9 mouse cellular contexts compared by ENCODE assay signal in genomic region chr12:88800990-88801655, GRCm38 (mm10).
DNase-seq lines count a peak whose midpoint lies in the region; ATAC-seq lines count a peak whose summit lies in the region.
"Had no signal": no experiment of that assay in that cellular context is flagged by ENCODE, and none has a peak within 500 bp of the region (broad histone marks: within the 10 kb centered on the region; RNA-seq: fewer than 3 reads in every experiment).

No protein-coding gene starts in this region.

- no peaks in the 10 kb centered on the region for H3K9me3 ChIP-seq in embryonic facial prominence, embryonic 10.5 days
- H3K9me3 ChIP-seq in forebrain, embryonic 11.5 days (ENCODE audit: control insufficient read depth, low read length) = no peaks in the 10 kb centered on the region
- H3K9me3 ChIP-seq in midbrain, embryonic 13.5 days = no peaks in the 10 kb centered on the region

- H3K27me3 ChIP-seq in embryonic facial prominence, embryonic 10.5 days (replicated peaks; ENCODE audit: low read depth, poor library complexity, severe bottlenecking) = no peaks in the 10 kb centered on the region
- H3K27me3 ChIP-seq in forebrain, embryonic 11.5 days (ENCODE audit: control insufficient read depth, insufficient read depth, low read length) = no peaks in the 10 kb centered on the region
- no peaks in the 10 kb centered on the region for H3K27me3 ChIP-seq in midbrain, embryonic 13.5 days

- 10% methylated on average over 6 of the region's 6 CpGs for WGBS in embryonic facial prominence, embryonic 10.5 days
- WGBS in forebrain, embryonic 11.5 days = 1% methylated on average over 6 of the region's 6 CpGs
- 0% methylated on average over 6 of the region's 6 CpGs for WGBS in midbrain, embryonic 13.5 days

- peak; percentile 66 to 67 for DNase-seq in layer of hippocampus, postnatal 10 days (ENCODE audit: low spot score in 2 of 2)
- DNase-seq in layer of hippocampus, adult 11-12 months (ENCODE audit: low spot score) = no peak
- DNase-seq in embryonic facial prominence, embryonic 10.5 days (ENCODE audit: low spot score) = peak; percentile 65
- DNase-seq in forebrain, embryonic 11.5 days (ENCODE audit: low spot score) = peak; percentile 88
- no peak for DNase-seq in layer of hippocampus, adult 18-20 months (ENCODE audit: low spot score in 2 of 2)
- no peak for DNase-seq in ovary, adult 18-20 months (ENCODE audit: low spot score)
- DNase-seq: cerebellum, adult 8-10 months; heart, adult 18-20 months had no signal

- H3K27ac ChIP-seq in embryonic facial prominence, embryonic 10.5 days (replicated peaks) = peak overlapping the region; percentile 63
- peak overlapping the region; percentile 74 for H3K27ac ChIP-seq in forebrain, embryonic 11.5 days (ENCODE audit: low read depth, low read length)
- H3K27ac ChIP-seq in midbrain, embryonic 13.5 days = peak overlapping the region; percentile 88

- H3K36me3 ChIP-seq in embryonic facial prominence, embryonic 10.5 days (replicated peaks) = no peaks in the 10 kb centered on the region
- H3K36me3 ChIP-seq in forebrain, embryonic 11.5 days (ENCODE audit: control insufficient read depth, insufficient read depth, low read length) = no peaks in the 10 kb centered on the region
- peaks cover 2% of the 10 kb centered on the region; the same call in 1 of the 2 replicates for H3K36me3 ChIP-seq in midbrain, embryonic 13.5 days

- no peak overlapping the region for H3K4me3 ChIP-seq in embryonic facial prominence, embryonic 10.5 days
- H3K4me3 ChIP-seq in forebrain, embryonic 11.5 days (ENCODE audit: low read depth, low read length) = no peak overlapping the region
- H3K4me3 ChIP-seq in midbrain, embryonic 13.5 days (replicated peaks) = no peak overlapping the region

- H3K4me2 ChIP-seq in forebrain, embryonic 11.5 days (ENCODE audit: low read depth, low read length, severe bottlenecking) = peak overlapping the region; percentile 26; the same call in 1 of the 2 replicates
- peak overlapping the region; percentile 36 for H3K4me2 ChIP-seq in midbrain, embryonic 13.5 days (replicated peaks)

- ATAC-seq in forebrain, embryonic 11.5 days (replicated peaks; ENCODE audit: low FRiP score) = peak; percentile 97
- ATAC-seq in midbrain, embryonic 13.5 days = peak; percentile 96

- H3K4me1 ChIP-seq in embryonic facial prominence, embryonic 10.5 days = peaks cover 13% of the 10 kb centered on the region
- peaks cover 5% of the 10 kb centered on the region; the same call in 1 of the 2 replicates for H3K4me1 ChIP-seq in forebrain, embryonic 11.5 days (replicated peaks; ENCODE audit: control insufficient read depth, insufficient read depth, low read length)
- H3K4me1 ChIP-seq in midbrain, embryonic 13.5 days (replicated peaks) = peaks cover 58% of the 10 kb centered on the region

- peak overlapping the region; percentile 2; the same call in 1 of the 2 replicates for H3K9ac ChIP-seq in forebrain, embryonic 11.5 days (ENCODE audit: low read length)
- H3K9ac ChIP-seq in midbrain, embryonic 13.5 days (replicated peaks) = peak overlapping the region; percentile 25; the same call in 1 of the 2 replicates

Comparison
In these comparisons a context has a peak if more than half of its experiments do, and no peak if none do; other contexts are left out.
1. DNase-seq: peak in layer of hippocampus, postnatal 10 days (2 of 2), embryonic facial prominence, embryonic 10.5 days (single experiment) and forebrain, embryonic 11.5 days (single experiment); none in layer of hippocampus, adult 11-12 months (single experiment), layer of hippocampus, adult 18-20 months (0 of 2) and ovary, adult 18-20 months (single experiment).
2. Peak in every context shown above with its lines, with median percentiles within 50 percentile points of each other: H3K27ac ChIP-seq.